Mouse (Mus musculus): Measurements from ENCODE around the gene Sympk. TPM values are rescaled to one million over a fixed set of nuclear protein-coding genes. Genes with fewer than 3 reads are reported as not detected.

Gene Sympk
- polyA plus RNA-seq, 1 experiment from 2014 or later = 32.7 TPM

DNA sequence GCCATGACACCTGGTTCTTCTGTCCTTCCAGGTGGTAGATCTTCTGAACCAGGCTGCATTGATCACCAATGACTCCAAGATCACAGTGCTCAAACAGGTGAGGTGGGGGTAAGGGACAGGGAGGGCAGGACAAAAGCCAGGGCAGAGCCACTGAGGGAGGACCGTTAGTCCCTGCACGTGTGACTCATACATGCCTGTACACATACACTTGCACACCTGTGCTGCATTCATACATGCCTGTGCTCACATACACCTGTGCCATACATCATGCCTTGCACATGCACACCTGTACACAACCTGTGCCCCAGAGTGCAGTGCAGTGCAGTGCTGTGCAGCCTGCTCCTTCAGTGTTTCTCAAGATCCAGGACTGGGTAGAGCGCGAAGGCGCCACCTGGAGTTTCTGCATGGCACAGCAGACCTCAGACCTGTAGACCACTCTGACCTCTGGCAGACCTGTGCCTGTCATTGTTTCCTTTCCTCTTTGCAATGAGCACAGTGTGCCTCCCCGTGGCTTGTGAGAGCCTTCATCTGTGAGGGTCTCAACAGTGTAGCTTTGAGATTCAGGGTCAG is 5.0 kb downstream of the Sympk start:
- H3K9me3 ChIP-seq = no peaks in the 10 kb centered on the region
- H3K27ac ChIP-seq = no peak overlapping the region
- H3K9ac ChIP-seq = no peak overlapping the region
- no peaks in the 10 kb centered on the region for H3K27me3 ChIP-seq
- WGBS = 69% methylated on average over 6 of the region's 6 CpGs
- no peak for ATAC-seq (ENCODE audit: insufficient number of reproducible peaks, low FRiP score, low TSS enrichment, low read depth)
- peaks cover 20% of the 10 kb centered on the region for H3K4me1 ChIP-seq
- H3K4me3 ChIP-seq = no peak overlapping the region
- H3K4me2 ChIP-seq = no peak overlapping the region
- peaks cover 52% of the 10 kb centered on the region for H3K36me3 ChIP-seq

DNA sequence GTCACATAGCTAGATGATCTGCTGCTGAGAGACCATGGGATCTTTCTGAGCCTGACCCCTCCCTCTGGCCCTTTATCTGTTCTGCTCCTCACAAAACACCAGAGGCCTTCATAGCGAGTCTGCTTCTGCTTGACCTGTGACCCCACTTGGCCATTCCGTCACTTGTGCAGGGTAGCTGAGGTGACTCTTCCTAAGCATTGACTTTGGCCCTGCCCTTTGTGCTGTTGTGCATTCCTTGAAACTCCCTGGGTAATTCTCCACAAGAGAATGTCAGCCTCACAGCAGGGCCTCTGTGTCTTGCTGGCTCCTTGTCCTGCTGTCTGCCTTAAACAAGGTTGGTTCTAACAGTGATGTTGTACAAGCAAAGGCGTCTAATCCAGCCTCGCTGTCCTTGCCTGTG is 7.5 kb downstream of the Sympk start:
- Histone ChIP-seq H3K4me2 (no peak overlapping the region), H3K9me3 (no peaks in the 10 kb centered on the region), H3K27ac (no peak overlapping the region), H3K4me1 (peaks cover 4% of the 10 kb centered on the region; the same call in 1 of the 2 replicates), H3K9ac (no peak overlapping the region), H3K36me3 (peaks cover 77% of the 10 kb centered on the region), H3K4me3 (no peak overlapping the region), H3K27me3 (no peaks in the 10 kb centered on the region)
- 82% methylated on average over 4 of the region's 4 CpGs for WGBS
- no peak for ATAC-seq (ENCODE audit: insufficient number of reproducible peaks, low FRiP score, low TSS enrichment, low read depth)

DNA sequence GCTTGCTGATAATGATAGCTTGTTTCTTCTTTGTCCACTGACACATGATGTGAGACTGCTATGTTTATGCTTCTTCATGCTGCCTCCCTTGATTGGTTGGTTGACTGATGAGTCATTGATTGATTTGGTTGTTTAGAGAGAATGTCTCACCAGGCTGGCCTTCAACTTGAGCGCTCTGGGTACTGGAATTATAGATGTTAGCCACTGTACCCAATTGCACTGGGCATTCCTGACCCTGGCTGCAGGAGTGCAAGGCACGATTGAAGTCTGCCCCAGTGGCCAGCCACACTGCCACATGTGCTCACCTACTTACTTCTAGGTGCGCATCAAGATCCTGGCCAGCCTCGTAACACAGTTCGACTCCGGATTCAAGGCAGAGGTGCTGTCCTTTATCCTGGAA is 20.4 kb downstream of the Sympk start:
- Histone ChIP-seq H3K4me1 (no peaks in the 10 kb centered on the region), H3K9me3 (no peaks in the 10 kb centered on the region), H3K9ac (no peak overlapping the region), H3K27me3 (no peaks in the 10 kb centered on the region), H3K36me3 (peaks cover 99% of the 10 kb centered on the region), H3K4me3 (no peak overlapping the region), H3K27ac (no peak overlapping the region), H3K4me2 (no peak overlapping the region)
- WGBS = 93% methylated on average over 6 of the region's 6 CpGs
- ATAC-seq (ENCODE audit: insufficient number of reproducible peaks, low FRiP score, low TSS enrichment, low read depth) = no peak

- H3K4me1 ChIP-seq = no peaks in the 10 kb centered on the region
- H3K4me2 ChIP-seq = no peak overlapping the region
- H3K9me3 ChIP-seq = no peaks in the 10 kb centered on the region
- H3K9ac ChIP-seq = no peak overlapping the region
- WGBS = 89% methylated on average over 11 of the region's 11 CpGs
- no peak overlapping the region for H3K4me3 ChIP-seq
- H3K27ac ChIP-seq = no peak overlapping the region
- H3K36me3 ChIP-seq = peaks cover 99% of the 10 kb centered on the region
- no peaks in the 10 kb centered on the region for H3K27me3 ChIP-seq
- no peak for ATAC-seq (ENCODE audit: insufficient number of reproducible peaks, low FRiP score, low TSS enrichment, low read depth)
Measured at GRCm38 (mm10) chr7:19046286-19047069, 22.3 kb downstream of the Sympk start.

- H3K4me3 ChIP-seq = no peak overlapping the region
- no peak overlapping the region for H3K4me2 ChIP-seq
- no peak overlapping the region for H3K27ac ChIP-seq
- WGBS = 87% methylated on average over 14 of the region's 14 CpGs
- H3K9ac ChIP-seq = no peak overlapping the region
- H3K36me3 ChIP-seq = peaks cover 98% of the 10 kb centered on the region
- no peaks in the 10 kb centered on the region for H3K9me3 ChIP-seq
- no peaks in the 10 kb centered on the region for H3K27me3 ChIP-seq
- no peaks in the 10 kb centered on the region for H3K4me1 ChIP-seq
- ATAC-seq (ENCODE audit: insufficient number of reproducible peaks, low FRiP score, low TSS enrichment, low read depth) = no peak
Measured at GRCm38 (mm10) chr7:19048006-19048527, 23.9 kb downstream of the Sympk start.

GRCm38 (mm10) chr7:19049252-19049651 is 25.1 kb downstream of the Sympk start:
- Histone ChIP-seq H3K27me3 (no peaks in the 10 kb centered on the region), H3K36me3 (peaks cover 94% of the 10 kb centered on the region), H3K4me1 (peaks cover 6% of the 10 kb centered on the region), H3K9ac (no peak overlapping the region), H3K9me3 (no peaks in the 10 kb centered on the region), H3K4me2 (no peak overlapping the region), H3K4me3 (no peak overlapping the region), H3K27ac (no peak overlapping the region)
- WGBS = 87% methylated on average over 5 of the region's 5 CpGs
- no peak for ATAC-seq (ENCODE audit: insufficient number of reproducible peaks, low FRiP score, low TSS enrichment, low read depth)

DNA sequence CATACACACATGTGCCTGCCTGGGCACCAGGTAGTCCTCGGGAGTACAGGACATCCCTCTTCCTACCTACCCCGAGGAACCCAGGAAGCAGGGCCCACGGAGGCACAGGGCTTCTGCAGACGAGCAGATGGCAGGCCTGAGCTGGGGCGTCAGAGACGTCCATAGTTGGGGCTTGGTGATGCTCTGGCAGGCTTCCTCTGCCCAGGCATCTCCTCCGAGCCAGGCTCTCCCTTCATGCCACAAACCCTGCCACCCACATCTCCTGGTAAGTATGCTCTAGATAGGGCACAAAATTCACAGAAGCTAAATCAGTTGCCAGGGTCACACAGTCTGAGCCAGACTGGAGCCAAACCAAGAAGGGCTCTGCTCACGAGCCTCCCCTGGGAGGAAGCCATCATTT is 26.0 kb downstream of the Sympk start:
- no peak for ATAC-seq (ENCODE audit: insufficient number of reproducible peaks, low FRiP score, low TSS enrichment, low read depth)

GRCm38 (mm10) chr7:19051161-19051560 is 27.0 kb downstream of the Sympk start:
- Histone ChIP-seq H3K27me3 (no peaks in the 10 kb centered on the region), H3K36me3 (peaks cover 80% of the 10 kb centered on the region), H3K9ac (no peak overlapping the region), H3K9me3 (no peaks in the 10 kb centered on the region), H3K4me2 (no peak overlapping the region), H3K4me3 (no peak overlapping the region), H3K27ac (no peak overlapping the region), H3K4me1 (peaks cover 10% of the 10 kb centered on the region)
- 70% methylated on average over 4 of the region's 4 CpGs for WGBS
- no peak for ATAC-seq (ENCODE audit: insufficient number of reproducible peaks, low FRiP score, low TSS enrichment, low read depth)

More for the DNA sequence above, 26.0 kb downstream of the Sympk start:
- Histone ChIP-seq H3K27ac (no peak overlapping the region), H3K27me3 (no peaks in the 10 kb centered on the region), H3K4me2 (no peak overlapping the region), H3K36me3 (peaks cover 87% of the 10 kb centered on the region), H3K4me1 (peaks cover 10% of the 10 kb centered on the region), H3K9me3 (no peaks in the 10 kb centered on the region), H3K4me3 (no peak overlapping the region), H3K9ac (no peak overlapping the region)
- 86% methylated on average over 8 of the region's 8 CpGs for WGBS

GRCm38 (mm10) chr7:19052345-19053135 is 28.4 kb downstream of the Sympk start:
- H3K27ac ChIP-seq = no peak overlapping the region
- no peaks in the 10 kb centered on the region for H3K27me3 ChIP-seq
- no peak for ATAC-seq (ENCODE audit: insufficient number of reproducible peaks, low FRiP score, low TSS enrichment, low read depth)
- no peak overlapping the region for H3K4me2 ChIP-seq
- H3K4me1 ChIP-seq = peaks cover 10% of the 10 kb centered on the region
- H3K4me3 ChIP-seq = no peak overlapping the region
- 85% methylated on average over 15 of the region's 15 CpGs for WGBS
- H3K9ac ChIP-seq = no peak overlapping the region
- peaks cover 66% of the 10 kb centered on the region for H3K36me3 ChIP-seq
- no peaks in the 10 kb centered on the region for H3K9me3 ChIP-seq

DNA sequence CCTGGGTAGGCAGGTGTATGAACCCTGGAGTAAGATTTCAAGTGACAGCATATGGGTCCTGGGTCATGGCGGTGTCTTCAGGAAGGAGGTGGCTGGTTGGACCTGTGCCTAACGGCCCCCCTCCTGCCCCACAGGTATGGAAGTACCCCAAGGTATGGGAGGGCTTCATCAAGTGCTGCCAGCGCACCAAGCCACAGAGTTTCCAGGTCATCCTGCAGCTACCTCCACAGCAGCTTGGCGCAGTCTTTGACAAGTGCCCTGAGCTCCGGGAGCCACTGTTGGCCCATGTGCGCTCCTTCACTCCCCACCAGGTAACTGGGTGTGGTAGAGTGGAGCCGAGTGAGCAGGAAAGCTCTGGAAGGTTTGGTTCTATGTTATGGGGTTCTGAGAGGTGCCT is 29.0 kb downstream of the Sympk start:
- H3K4me1 ChIP-seq = peaks cover 10% of the 10 kb centered on the region
- H3K9me3 ChIP-seq = no peaks in the 10 kb centered on the region
- no peaks in the 10 kb centered on the region for H3K27me3 ChIP-seq
- H3K27ac ChIP-seq = no peak overlapping the region
- ATAC-seq (ENCODE audit: insufficient number of reproducible peaks, low FRiP score, low TSS enrichment, low read depth) = no peak
- H3K9ac ChIP-seq = no peak overlapping the region
- WGBS = 89% methylated on average over 7 of the region's 7 CpGs
- H3K4me2 ChIP-seq = no peak overlapping the region
- no peak overlapping the region for H3K4me3 ChIP-seq
- peaks cover 61% of the 10 kb centered on the region for H3K36me3 ChIP-seq

DNA sequence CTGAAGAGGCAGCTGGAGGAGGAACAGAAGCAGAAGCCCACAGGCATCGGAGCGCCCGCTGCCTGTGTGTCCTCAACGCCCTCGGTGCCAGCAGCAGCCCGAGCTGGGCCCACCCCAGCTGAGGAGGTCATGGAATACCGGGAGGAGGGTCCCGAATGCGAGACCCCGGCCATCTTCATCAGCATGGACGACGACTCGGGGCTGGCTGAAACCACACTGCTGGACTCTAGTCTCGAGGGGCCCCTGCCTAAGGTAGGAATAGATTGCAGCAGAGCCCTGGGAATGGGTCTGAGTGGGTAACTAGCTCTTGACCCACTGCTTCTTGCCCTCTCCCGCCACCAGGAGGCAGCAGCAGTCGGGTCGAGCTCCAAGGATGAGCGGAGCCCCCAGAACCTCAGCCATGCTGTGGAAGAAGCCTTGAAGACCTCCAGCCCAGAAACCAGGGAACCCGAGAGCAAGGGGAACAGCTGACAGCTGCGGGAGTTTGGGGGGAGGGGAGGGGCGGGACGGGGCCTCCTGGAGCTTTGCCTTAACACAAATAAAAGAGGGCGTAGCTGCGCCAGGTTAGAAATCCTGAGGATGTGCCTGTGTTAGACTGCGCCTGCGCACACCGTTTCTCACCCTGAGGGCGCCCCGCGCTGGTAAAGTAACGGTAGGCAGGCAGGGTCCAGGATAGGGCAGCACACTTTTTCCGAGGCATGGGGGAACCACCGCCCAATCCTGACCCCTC is 30.0 kb downstream of the Sympk start, which contains the start of gene Rsph6a:
Rsph6a (plus strand) TSS at position 644 of the 730 bp plus-strand sequence.
- Histone ChIP-seq H3K4me3 (no peak within 1 kb of the TSS), H3K4me2 (peak within 1 kb of the TSS; percentile 27), H3K9me3 (no peaks in the 10 kb centered on the region), H3K36me3 (peaks cover 50% of the 10 kb centered on the region), H3K9ac (no peak within 1 kb of the TSS), H3K27ac (no peak within 1 kb of the TSS), H3K27me3 (no peaks in the 10 kb centered on the region), H3K4me1 (peaks cover 10% of the 10 kb centered on the region)
- WGBS = 28% methylated on average over 33 of the region's 33 CpGs
- no peak for ATAC-seq (ENCODE audit: insufficient number of reproducible peaks, low FRiP score, low TSS enrichment, low read depth)
